Mouse (Mus musculus): Measurements from ENCODE around the gene Tas1r3. TPM values are rescaled to one million over a fixed set of nuclear protein-coding genes. Genes with fewer than 3 reads are reported as not detected.

Gene Tas1r3
- total and polyA plus RNA-seq, 3 experiments = 0.03 to 1.7 (median 0.60) TPM

GRCm38 (mm10) chr4:155811929-155812664, 51.1 kb downstream of the Tas1r3 start, which contains the start of gene Ccnl2:
Ccnl2 (plus strand) TSS chr4:155812489.
- Histone ChIP-seq H3K9me3 (replicated peaks) (no peaks in the 10 kb centered on the region), H3K4me1 (ENCODE audit: insufficient read depth, low read depth, low read length) (peaks cover 43% of the 10 kb centered on the region), H3K36me3 (replicated peaks) (peaks cover 85% of the 10 kb centered on the region), H3K27me3 (ENCODE audit: insufficient read depth, low read length) (no peaks in the 10 kb centered on the region), H3K4me3 (ENCODE audit: low read depth, low read length) (peak within 1 kb of the TSS; percentile 92)
- ATAC-seq (ENCODE audit: extremely low read depth, insufficient number of reproducible peaks, low FRiP score, poor library complexity, severe bottlenecking) = peak; percentile 98
- peak; percentile 90 for DNase-seq (ENCODE audit: low spot score)
- TF ChIP-seq TAL1 (conservative IDR thresholded peaks at IDR 0.05; ENCODE audit: low read depth, low read length) (no peak), POLR2AphosphoS5 (IDR thresholded peaks at IDR 0.05; ENCODE audit: insufficient replicate concordance, low read depth, low read length) (no peak), CTCF (IDR thresholded peaks at IDR 0.05; ENCODE audit: low read depth, low read length) (no peak), GATA1 (IDR thresholded peaks at IDR 0.05; ENCODE audit: borderline replicate concordance, low read length) (no peak), GATA2 (IDR thresholded peaks at IDR 0.05; ENCODE audit: borderline replicate concordance, low read depth, low read length) (no peak)

Other genes starting within 250 kb of the Tas1r3 start
Only the 20 nearest of the 28 such genes appear.
- 195 and 204 TPM in 2 replicates for gene Ssu72, start 158.6 kb downstream of the Tas1r3 start, total RNA-seq (2014; fragmentation: Nextera tagmentation)
- 184 and 186 TPM in 2 replicates for gene Ssu72, start 158.6 kb downstream of the Tas1r3 start, total RNA-seq (2017)
- 74.7 and 91.4 TPM in 2 replicates for gene Ssu72, start 158.6 kb downstream of the Tas1r3 start, polyA plus RNA-seq (2012)
- 0.58 and 0.68 TPM in 2 replicates for gene Tmem240, start 128.6 kb downstream of the Tas1r3 start, total RNA-seq (2014; fragmentation: Nextera tagmentation)
- 0.55 and 0.64 TPM in 2 replicates for gene Tmem240, start 128.6 kb downstream of the Tas1r3 start, total RNA-seq (2017)
- 0.94 and 0.98 TPM in 2 replicates for gene Tmem240, start 128.6 kb downstream of the Tas1r3 start, polyA plus RNA-seq (2012)
- 43.2 and 64.6 TPM in 2 replicates for gene Atad3a, start 102.3 kb downstream of the Tas1r3 start, total RNA-seq (2014; fragmentation: Nextera tagmentation)
- gene Atad3a, start 102.3 kb downstream of the Tas1r3 start, total RNA-seq (2017) = 58.8 and 61.5 TPM in 2 replicates
- 65.7 and 70.7 TPM in 2 replicates for gene Atad3a, start 102.3 kb downstream of the Tas1r3 start, polyA plus RNA-seq (2012)
- gene Vwa1, start 88.7 kb downstream of the Tas1r3 start, total RNA-seq (2014; fragmentation: Nextera tagmentation) = 0.39 and 0.68 TPM in 2 replicates
- 0.93 and 1.0 TPM in 2 replicates for gene Vwa1, start 88.7 kb downstream of the Tas1r3 start, total RNA-seq (2017)
- gene Vwa1, start 88.7 kb downstream of the Tas1r3 start, polyA plus RNA-seq (2012) = 0.09 and 0.10 TPM in 2 replicates
- gene Tmem88b, start 77.5 kb downstream of the Tas1r3 start, total RNA-seq (2014; fragmentation: Nextera tagmentation) = not detected in 2 replicates
- 0.05 and 0.06 TPM in 2 replicates for gene Tmem88b, start 77.5 kb downstream of the Tas1r3 start, total RNA-seq (2017)
- 0.01 TPM in 1 of 2 replicates, not detected in the other for gene Tmem88b, start 77.5 kb downstream of the Tas1r3 start, polyA plus RNA-seq (2012)
- gene Ankrd65, start 72.9 kb downstream of the Tas1r3 start, total RNA-seq (2014; fragmentation: Nextera tagmentation) = not detected in 2 replicates
- gene Ankrd65, start 72.9 kb downstream of the Tas1r3 start, total RNA-seq (2017) = not detected in 2 replicates
- not detected in 2 replicates for gene Ankrd65, start 72.9 kb downstream of the Tas1r3 start, polyA plus RNA-seq (2012)
- gene Mrpl20, start 60.5 kb downstream of the Tas1r3 start, total RNA-seq (2014; fragmentation: Nextera tagmentation) = 86.3 and 97.2 TPM in 2 replicates
- gene Mrpl20, start 60.5 kb downstream of the Tas1r3 start, total RNA-seq (2017) = 85.3 and 124 TPM in 2 replicates
- gene Mrpl20, start 60.5 kb downstream of the Tas1r3 start, polyA plus RNA-seq (2012) = 15.1 and 17.9 TPM in 2 replicates
- 121 and 171 TPM in 2 replicates for gene Ccnl2, start 50.9 kb downstream of the Tas1r3 start, total RNA-seq (2014; fragmentation: Nextera tagmentation)
- 125 and 150 TPM in 2 replicates for gene Ccnl2, start 50.9 kb downstream of the Tas1r3 start, total RNA-seq (2017)
- 33.0 and 41.8 TPM in 2 replicates for gene Ccnl2, start 50.9 kb downstream of the Tas1r3 start, polyA plus RNA-seq (2012)
- gene Aurkaip1, start 32.1 kb downstream of the Tas1r3 start, total RNA-seq (2014; fragmentation: Nextera tagmentation) = 147 and 155 TPM in 2 replicates
- 158 and 160 TPM in 2 replicates for gene Aurkaip1, start 32.1 kb downstream of the Tas1r3 start, total RNA-seq (2017)
- 291 and 293 TPM in 2 replicates for gene Aurkaip1, start 32.1 kb downstream of the Tas1r3 start, polyA plus RNA-seq (2012)
- not detected in 2 replicates for gene Mxra8, start 23.7 kb downstream of the Tas1r3 start, total RNA-seq (2014; fragmentation: Nextera tagmentation)
- gene Mxra8, start 23.7 kb downstream of the Tas1r3 start, total RNA-seq (2017) = 0.33 and 0.46 TPM in 2 replicates
- gene Mxra8, start 23.7 kb downstream of the Tas1r3 start, polyA plus RNA-seq (2012) = not detected in 2 replicates
- gene Dvl1, start 16.0 kb downstream of the Tas1r3 start, total RNA-seq (2014; fragmentation: Nextera tagmentation) = 14.4 and 16.8 TPM in 2 replicates
- gene Dvl1, start 16.0 kb downstream of the Tas1r3 start, total RNA-seq (2017) = 9.2 and 13.7 TPM in 2 replicates
- gene Dvl1, start 16.0 kb downstream of the Tas1r3 start, polyA plus RNA-seq (2012) = 77.7 and 92.8 TPM in 2 replicates
- 6.7 and 11.8 TPM in 2 replicates for gene Cptp, start 6.1 kb upstream of the Tas1r3 start, total RNA-seq (2014; fragmentation: Nextera tagmentation)
- gene Cptp, start 6.1 kb upstream of the Tas1r3 start, total RNA-seq (2017) = 9.3 and 9.5 TPM in 2 replicates
- 1.1 and 3.6 TPM in 2 replicates for gene Cptp, start 6.1 kb upstream of the Tas1r3 start, polyA plus RNA-seq (2012)
- gene Ints11, start 6.2 kb upstream of the Tas1r3 start, total RNA-seq (2014; fragmentation: Nextera tagmentation) = 35.6 and 47.3 TPM in 2 replicates
- gene Ints11, start 6.2 kb upstream of the Tas1r3 start, total RNA-seq (2017) = 43.5 and 63.3 TPM in 2 replicates
- 21.7 and 26.8 TPM in 2 replicates for gene Ints11, start 6.2 kb upstream of the Tas1r3 start, polyA plus RNA-seq (2012)
- gene Pusl1, start 28.4 kb upstream of the Tas1r3 start, total RNA-seq (2014; fragmentation: Nextera tagmentation) = 16.6 and 19.5 TPM in 2 replicates
- 27.9 and 32.3 TPM in 2 replicates for gene Pusl1, start 28.4 kb upstream of the Tas1r3 start, total RNA-seq (2017)
- 135 and 233 TPM in 2 replicates for gene Pusl1, start 28.4 kb upstream of the Tas1r3 start, polyA plus RNA-seq (2012)
- gene Acap3, start 28.5 kb upstream of the Tas1r3 start, total RNA-seq (2014; fragmentation: Nextera tagmentation) = 16.5 and 19.9 TPM in 2 replicates
- gene Acap3, start 28.5 kb upstream of the Tas1r3 start, total RNA-seq (2017) = 12.4 and 12.5 TPM in 2 replicates
- 31.0 and 32.9 TPM in 2 replicates for gene Acap3, start 28.5 kb upstream of the Tas1r3 start, polyA plus RNA-seq (2012)
- 118 and 122 TPM in 2 replicates for gene Ube2j2, start 80.5 kb upstream of the Tas1r3 start, total RNA-seq (2014; fragmentation: Nextera tagmentation)
- gene Ube2j2, start 80.5 kb upstream of the Tas1r3 start, total RNA-seq (2017) = 124 and 178 TPM in 2 replicates
- 167 and 223 TPM in 2 replicates for gene Ube2j2, start 80.5 kb upstream of the Tas1r3 start, polyA plus RNA-seq (2012)
- gene C1qtnf12, start 99.0 kb upstream of the Tas1r3 start, total RNA-seq (2014; fragmentation: Nextera tagmentation) = 17.0 and 19.9 TPM in 2 replicates
- 9.7 and 14.2 TPM in 2 replicates for gene C1qtnf12, start 99.0 kb upstream of the Tas1r3 start, total RNA-seq (2017)
- gene C1qtnf12, start 99.0 kb upstream of the Tas1r3 start, polyA plus RNA-seq (2012) = 43.7 and 60.7 TPM in 2 replicates
- gene B3galt6, start 129.3 kb upstream of the Tas1r3 start, total RNA-seq (2014; fragmentation: Nextera tagmentation) = 3.6 and 5.1 TPM in 2 replicates
- gene B3galt6, start 129.3 kb upstream of the Tas1r3 start, total RNA-seq (2017) = 11.6 and 11.7 TPM in 2 replicates
- gene B3galt6, start 129.3 kb upstream of the Tas1r3 start, polyA plus RNA-seq (2012) = 4.1 and 4.2 TPM in 2 replicates
- 51.0 and 94.4 TPM in 2 replicates for gene Sdf4, start 129.5 kb upstream of the Tas1r3 start, total RNA-seq (2014; fragmentation: Nextera tagmentation)
- gene Sdf4, start 129.5 kb upstream of the Tas1r3 start, total RNA-seq (2017) = 156 and 163 TPM in 2 replicates
- gene Sdf4, start 129.5 kb upstream of the Tas1r3 start, polyA plus RNA-seq (2012) = 30.7 and 31.8 TPM in 2 replicates
- gene Tnfrsf4, start 150.5 kb upstream of the Tas1r3 start, total RNA-seq (2014; fragmentation: Nextera tagmentation) = 2.3 and 2.5 TPM in 2 replicates
- gene Tnfrsf4, start 150.5 kb upstream of the Tas1r3 start, total RNA-seq (2017) = 1.2 and 3.1 TPM in 2 replicates
- 0.58 and 1.1 TPM in 2 replicates for gene Tnfrsf4, start 150.5 kb upstream of the Tas1r3 start, polyA plus RNA-seq (2012)

Measured in G1E (cell line).